Mouse (Mus musculus) activated CD4-positive, CD25-positive, alpha-beta regulatory T cell (primary cell): ENCODE data around the gene Pcare. TPM values are rescaled to one million over a fixed set of nuclear protein-coding genes. Genes with fewer than 3 reads are reported as not detected.

ENCODE experiments used
- polyA plus RNA-seq, 2 experiments: library from polyadenylated mRNA; unstranded; fragments of 100-300 nt; shearing (Covaris generic); gene quantifications; one replicate each; pipeline ENCODE4 v1.2.1; 2017

Gene Pcare
- polyA plus RNA-seq: not detected

DNA sequence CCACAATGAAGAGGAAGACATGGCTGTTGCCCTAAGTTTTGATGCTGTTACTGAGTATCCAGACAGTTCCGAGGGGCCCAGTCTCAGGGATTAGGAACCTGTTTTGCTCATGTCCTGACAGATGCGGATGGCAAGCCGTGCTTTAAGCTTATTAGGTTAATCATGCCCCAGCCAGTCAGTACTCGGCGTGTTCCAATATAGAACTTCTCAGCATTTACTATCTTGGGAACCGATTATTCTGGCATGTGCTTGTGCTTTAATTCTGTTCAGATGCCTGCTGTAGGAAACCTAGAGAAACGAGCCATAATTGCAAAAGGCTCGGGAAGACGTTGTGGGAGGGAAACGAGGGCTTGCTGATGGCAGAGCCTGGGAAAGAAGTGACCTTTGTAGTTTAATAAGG lies at the start of gene Pcare:
Gene Pcare, minus strand, starts transcription at position 64 of the 400 bp plus-strand sequence.

GRCm38 (mm10) chr17:71768173-71768572 lies 15.5 kb upstream of the Pcare start, which contains the start of gene Clip4:
Gene Clip4, plus strand, starts transcription at chr17:71768473.

Other genes starting within 250 kb of the Pcare start
- gene Ndc80, start 226.0 kb downstream of the Pcare start, polyA plus RNA-seq: 10 to 100 TPM; 14.2 to 19.2 TPM
- gene Spdya, start 200.8 kb downstream of the Pcare start, polyA plus RNA-seq: 1 to 10 TPM in 1 of 2 experiments, under 1 TPM in 1; 0.79 to 1.0 TPM
- 100 to 1,000 TPM in 1 of 2 experiments, 10 to 100 TPM in 1; 86.2 to 134 TPM for gene Wdr43, start 137.0 kb downstream of the Pcare start, polyA plus RNA-seq
- gene Togaram2, start 79.6 kb downstream of the Pcare start, polyA plus RNA-seq: under 1 TPM in 1 of 2 experiments, not detected in 1; 0.05 TPM
- under 1 TPM in 1 of 2 experiments, not detected in 1; 0.28 TPM for gene Clip4, start 15.6 kb upstream of the Pcare start, polyA plus RNA-seq